Mouse (Mus musculus): ENCODE data around the gene Yeats2. TPM values are rescaled to one million over a fixed set of nuclear protein-coding genes. Genes with fewer than 3 reads are reported as not detected.

The Yeats2 gene
- polyA plus RNA-seq (2012; rRNA removed) (75.3 and 98.1 TPM in 2 replicates), polyA plus RNA-seq (2014; fragmentation: Nextera tagmentation; extraction: Ambion mirVana) (31.3 and 40.5 TPM in 2 replicates)

- WGBS = under 1% methylated on average over 59 of the region's 92 CpGs
- H3K4me3 ChIP-seq (replicated peaks; ENCODE audit: low read length) = peak within 1 kb of the TSS; percentile 74
- TF ChIP-seq POLR2A (IDR thresholded peaks at IDR 0.05; ENCODE audit: borderline replicate concordance, extremely low read depth, insufficient read depth, insufficient read length) = peak; percentile 86
- H3K27ac ChIP-seq (replicated peaks; ENCODE audit: low read depth, low read length) = peak within 1 kb of the TSS; percentile 93
- ATAC-seq (ENCODE audit: low FRiP score, low read depth) (peak; percentile 96), DNase-seq (ENCODE audit: low spot score) (peak; percentile 74)
- peak within 1 kb of the TSS; percentile 94 for H3K9ac ChIP-seq (ENCODE audit: low read depth, low read length, severe bottlenecking)
- H3K4me1 ChIP-seq (ENCODE audit: control insufficient read depth, insufficient read depth, low read length) = peaks cover 14% of the 10 kb centered on the region
- peak within 1 kb of the TSS; percentile 78 for H3K4me2 ChIP-seq (replicated peaks; ENCODE audit: low read depth, low read length, severe bottlenecking)
- H3K27me3 ChIP-seq (ENCODE audit: control insufficient read depth, insufficient read depth, low read length) = no peaks in the 10 kb centered on the region
- no peaks in the 10 kb centered on the region for H3K9me3 ChIP-seq (ENCODE audit: control insufficient read depth, low read length)
- H3K36me3 ChIP-seq (ENCODE audit: control insufficient read depth, insufficient read depth, low read length) = peaks cover 3% of the 10 kb centered on the region
Observed at GRCm38 (mm10) chr16:20140772-20141531, at the start of gene Yeats2. Yeats2 (plus strand) TSS chr16:20141063.

DNA sequence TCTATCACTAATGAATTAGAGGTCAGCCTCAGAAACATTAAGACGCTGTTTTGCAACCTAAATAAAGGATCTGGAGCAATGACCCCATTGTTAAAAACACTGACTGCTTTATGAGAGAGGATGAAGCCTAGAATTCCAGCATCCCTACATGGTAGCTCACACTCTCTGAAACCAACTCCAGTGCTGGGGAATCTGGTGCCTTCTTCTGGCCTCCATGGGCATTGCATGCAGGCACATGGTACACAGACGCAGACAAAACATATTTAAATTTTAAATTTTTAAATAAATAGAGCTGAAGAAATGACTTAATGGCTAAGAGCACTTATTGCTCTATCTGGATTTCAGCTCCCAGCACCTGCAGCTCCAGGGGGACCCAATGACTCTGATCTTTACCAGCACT, 44.9 kb upstream of the Yeats2 start:
- Histone ChIP-seq H3K27me3 (ENCODE audit: control insufficient read depth, insufficient read depth, low read length) (no peaks in the 10 kb centered on the region), H3K4me1 (ENCODE audit: control insufficient read depth, insufficient read depth, low read length) (peaks cover 4% of the 10 kb centered on the region; the same call in 1 of the 2 replicates), H3K4me3 (replicated peaks; ENCODE audit: low read length) (no peak overlapping the region), H3K9me3 (ENCODE audit: control insufficient read depth, low read length) (no peaks in the 10 kb centered on the region), H3K4me2 (replicated peaks; ENCODE audit: low read depth, low read length, severe bottlenecking) (no peak overlapping the region), H3K27ac (replicated peaks; ENCODE audit: low read depth, low read length) (no peak overlapping the region), H3K36me3 (ENCODE audit: control insufficient read depth, insufficient read depth, low read length) (no peaks in the 10 kb centered on the region), H3K9ac (ENCODE audit: low read depth, low read length, severe bottlenecking) (no peak overlapping the region)
- DNase-seq (ENCODE audit: low spot score) = no peak
- no peak for TF ChIP-seq POLR2A (IDR thresholded peaks at IDR 0.05; ENCODE audit: borderline replicate concordance, extremely low read depth, insufficient read depth, insufficient read length)
- ATAC-seq (ENCODE audit: low FRiP score, low read depth) = no peak
- 83% methylated on average over 2 of the region's 2 CpGs for WGBS

DNA sequence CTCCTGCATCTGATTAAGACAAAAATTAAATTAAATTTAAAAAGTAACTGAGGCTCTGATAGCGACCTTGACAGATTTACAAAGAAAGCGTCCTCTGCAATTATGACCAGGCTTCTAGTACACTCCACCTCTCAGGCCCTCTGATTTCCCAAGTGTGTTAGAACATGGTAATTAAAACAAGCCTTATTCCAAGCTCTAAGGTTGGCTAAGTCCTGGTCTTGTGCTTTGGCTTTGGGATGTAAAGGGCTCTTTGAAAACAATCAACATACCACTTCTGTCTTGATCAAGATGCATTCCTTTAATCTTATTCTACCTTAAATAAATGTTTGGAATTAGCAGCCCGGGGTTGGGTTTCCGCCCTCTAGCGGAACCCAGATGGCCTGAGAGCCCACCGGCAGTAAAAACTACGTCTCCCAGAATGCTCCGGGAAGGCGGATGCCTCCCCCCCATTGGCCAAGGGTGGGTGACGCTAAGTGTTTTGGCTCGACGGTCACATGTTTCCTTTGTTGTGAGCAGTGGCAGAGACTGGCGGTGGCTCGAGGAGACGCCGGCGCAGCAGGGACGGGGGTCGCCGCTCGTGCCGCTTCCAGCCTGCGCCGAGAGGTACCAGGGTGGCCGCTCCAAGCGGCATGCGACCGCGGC, 43.7 kb upstream of the Yeats2 start, which contains the start of gene Klhl24:
Gene Klhl24 (plus strand): TSS at position 474 of the 642 bp plus-strand sequence.
- TF ChIP-seq POLR2A (IDR thresholded peaks at IDR 0.05; ENCODE audit: borderline replicate concordance, extremely low read depth, insufficient read depth, insufficient read length) = peak; percentile 93

GRCm38 (mm10) chr16:20097711-20098374, 43.0 kb upstream of the Yeats2 start:
- peak overlapping the region; percentile 99 for H3K4me3 ChIP-seq (replicated peaks; ENCODE audit: low read length)
- no peaks in the 10 kb centered on the region for H3K27me3 ChIP-seq (ENCODE audit: control insufficient read depth, insufficient read depth, low read length)
- peaks cover 5% of the 10 kb centered on the region; the same call in 1 of the 2 replicates for H3K36me3 ChIP-seq (ENCODE audit: control insufficient read depth, insufficient read depth, low read length)
- TF ChIP-seq POLR2A (IDR thresholded peaks at IDR 0.05; ENCODE audit: borderline replicate concordance, extremely low read depth, insufficient read depth, insufficient read length) = no peak
- under 1% methylated on average over 48 of the region's 61 CpGs for WGBS
- peak overlapping the region; percentile 98 for H3K27ac ChIP-seq (replicated peaks; ENCODE audit: low read depth, low read length)
- H3K9ac ChIP-seq (ENCODE audit: low read depth, low read length, severe bottlenecking) = peak overlapping the region; percentile 98
- H3K9me3 ChIP-seq (ENCODE audit: control insufficient read depth, low read length) = no peaks in the 10 kb centered on the region
- peaks cover 4% of the 10 kb centered on the region; the same call in 1 of the 2 replicates for H3K4me1 ChIP-seq (ENCODE audit: control insufficient read depth, insufficient read depth, low read length)
- DNase-seq (ENCODE audit: low spot score) = peak; percentile 82
- H3K4me2 ChIP-seq (replicated peaks; ENCODE audit: low read depth, low read length, severe bottlenecking) = peak overlapping the region; percentile 59
- peak; percentile 88 for ATAC-seq (ENCODE audit: low FRiP score, low read depth)

More for the DNA sequence above, 43.7 kb upstream of the Yeats2 start, which contains the start of gene Klhl24:
- peaks cover 4% of the 10 kb centered on the region; the same call in 1 of the 2 replicates for H3K4me1 ChIP-seq (ENCODE audit: control insufficient read depth, insufficient read depth, low read length)
- ATAC-seq (ENCODE audit: low FRiP score, low read depth) = peak; percentile 93
- H3K4me3 ChIP-seq (replicated peaks; ENCODE audit: low read length) = peak within 1 kb of the TSS; percentile 99
- H3K9me3 ChIP-seq (ENCODE audit: control insufficient read depth, low read length) = no peaks in the 10 kb centered on the region
- H3K36me3 ChIP-seq (ENCODE audit: control insufficient read depth, insufficient read depth, low read length) = no peaks in the 10 kb centered on the region
- H3K27me3 ChIP-seq (ENCODE audit: control insufficient read depth, insufficient read depth, low read length) = no peaks in the 10 kb centered on the region
- peak; percentile 97 for DNase-seq (ENCODE audit: low spot score)
- H3K27ac ChIP-seq (replicated peaks; ENCODE audit: low read depth, low read length) = peak within 1 kb of the TSS; percentile 98
- under 1% methylated on average over 29 of the region's 29 CpGs for WGBS
- H3K4me2 ChIP-seq (replicated peaks; ENCODE audit: low read depth, low read length, severe bottlenecking) = peak within 1 kb of the TSS; percentile 59
- peak within 1 kb of the TSS; percentile 98 for H3K9ac ChIP-seq (ENCODE audit: low read depth, low read length, severe bottlenecking)

DNA sequence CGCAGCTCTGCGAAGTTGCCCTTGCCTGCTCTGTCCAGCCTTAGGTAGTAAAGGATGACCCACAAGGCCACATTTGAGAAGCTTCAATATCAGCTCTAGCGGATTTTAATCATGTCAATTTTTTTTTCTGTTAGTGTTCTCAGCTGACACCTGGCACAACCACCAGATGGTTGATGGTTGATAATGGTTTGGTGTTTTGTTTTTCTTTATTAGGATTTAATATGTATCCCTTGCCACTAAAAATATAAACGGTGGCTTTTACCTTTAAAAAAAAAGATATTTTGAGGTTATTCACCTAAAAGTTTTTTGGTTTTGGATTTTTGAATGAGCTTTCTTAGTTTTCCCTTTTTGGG, 42.5 kb upstream of the Yeats2 start:
- TF ChIP-seq POLR2A (IDR thresholded peaks at IDR 0.05; ENCODE audit: borderline replicate concordance, extremely low read depth, insufficient read depth, insufficient read length) = no peak
- DNase-seq (ENCODE audit: low spot score) = no peak

More for the DNA sequence above, 42.5 kb upstream of the Yeats2 start:
- peaks cover 10% of the 10 kb centered on the region for H3K36me3 ChIP-seq (ENCODE audit: control insufficient read depth, insufficient read depth, low read length)
- H3K9me3 ChIP-seq (ENCODE audit: control insufficient read depth, low read length) = peaks cover 3% of the 10 kb centered on the region
- H3K4me1 ChIP-seq (ENCODE audit: control insufficient read depth, insufficient read depth, low read length) = peaks cover 4% of the 10 kb centered on the region; the same call in 1 of the 2 replicates
- ATAC-seq (ENCODE audit: low FRiP score, low read depth) = no peak
- H3K9ac ChIP-seq (ENCODE audit: low read depth, low read length, severe bottlenecking) = peak overlapping the region; percentile 98
- WGBS = 6% methylated on average over 4 of the region's 4 CpGs
- H3K27me3 ChIP-seq (ENCODE audit: control insufficient read depth, insufficient read depth, low read length) = no peaks in the 10 kb centered on the region
- peak overlapping the region; percentile 99 for H3K4me3 ChIP-seq (replicated peaks; ENCODE audit: low read length)
- peak overlapping the region; percentile 98; the same call in 1 of the 2 replicates for H3K27ac ChIP-seq (replicated peaks; ENCODE audit: low read depth, low read length)
- peak overlapping the region; percentile 59 for H3K4me2 ChIP-seq (replicated peaks; ENCODE audit: low read depth, low read length, severe bottlenecking)
